Mouse (Mus musculus) kidney, adult 18-20 months (tissue): ENCODE results near the gene Hexdc.
A peak's percentile ranks its signal among the peaks of the same experiment; 100 is the strongest.

ENCODE experiments used
- DNase-seq: peaks from one replicate; pipeline ENCODE4 v3.0.0; 2021

Hexdc gene

DNA sequence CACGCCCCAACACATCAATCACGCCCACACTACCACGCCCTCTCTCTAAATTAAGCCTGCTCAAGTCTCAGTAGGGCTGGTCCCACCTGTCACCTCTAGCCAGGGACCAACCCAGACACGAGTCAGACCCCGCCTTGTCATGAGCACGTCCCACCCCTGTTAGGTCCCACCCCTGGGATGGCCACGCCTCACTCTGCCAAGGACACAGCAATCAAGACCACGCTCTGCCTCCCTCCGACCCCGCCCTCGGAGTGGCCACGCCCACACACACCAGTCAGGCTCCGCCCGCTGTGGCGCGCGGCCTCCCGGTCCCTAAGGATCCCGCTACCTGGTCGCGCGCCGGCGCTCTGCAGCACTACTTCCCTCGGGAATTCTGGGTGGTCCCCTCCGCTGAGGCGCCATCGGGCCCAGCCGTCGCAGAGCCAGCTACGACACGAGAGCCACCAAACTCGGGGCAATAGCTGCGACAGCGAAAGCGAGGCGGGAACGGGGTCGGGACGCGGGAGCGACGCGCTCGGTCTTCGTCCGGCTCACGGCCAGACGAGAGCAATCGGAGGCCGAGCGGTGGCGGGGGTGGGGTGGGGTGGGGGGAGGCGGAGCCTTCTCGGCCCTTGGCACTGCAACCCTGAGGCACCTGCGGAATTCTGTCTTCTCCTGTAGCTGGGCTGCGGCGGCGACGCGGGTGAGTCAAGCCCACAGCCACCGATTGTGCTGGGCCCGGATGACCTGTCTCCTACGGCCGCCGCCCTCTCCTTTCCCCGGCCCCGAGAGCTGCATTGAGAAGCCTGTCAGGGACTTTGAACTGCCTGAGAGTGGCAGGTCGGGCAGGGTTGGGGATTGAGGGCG, at the start of gene Hexdc, which contains the start of gene Ogfod3:
Gene Hexdc (plus strand): TSS at position 273 of the 846 bp plus-strand sequence.
Gene Ogfod3 (minus strand): TSS at position 551 of the 846 bp plus-strand sequence.
- peak; percentile 96 for DNase-seq

DNA sequence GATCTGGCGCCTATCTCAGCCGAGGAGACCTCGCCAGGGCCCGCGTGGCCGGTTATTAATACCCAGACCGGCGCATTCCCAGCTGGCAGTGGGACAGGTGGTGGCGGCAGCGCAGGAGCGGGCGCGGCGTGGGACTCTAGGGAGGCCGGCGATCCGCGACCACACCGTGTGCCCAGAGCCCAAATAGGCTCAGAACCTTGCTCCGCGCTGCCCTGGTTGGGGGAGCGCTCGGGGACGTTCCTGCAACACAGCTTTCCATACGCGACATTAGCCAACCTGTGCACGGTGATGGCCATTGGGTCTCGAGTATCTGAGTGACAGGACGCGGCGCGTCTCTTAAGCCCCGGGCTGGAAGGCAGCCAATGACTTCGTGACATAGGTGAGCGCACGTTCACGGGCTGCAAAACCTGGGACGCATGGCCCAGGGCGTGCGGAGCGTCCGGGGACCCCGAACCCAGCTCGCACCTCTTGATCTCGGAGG, 47.8 kb upstream of the Hexdc start:
- DNase-seq, result peak; percentile 21

- no peak for DNase-seq
Measured at GRCm38 (mm10) chr11:121159971-121160370, 44.3 kb upstream of the Hexdc start, which contains the start of gene Uts2r. Gene Uts2r, plus strand, starts transcription at chr11:121160271.

GRCm38 (mm10) chr11:121160636-121161346, 43.4 kb upstream of the Hexdc start:
- DNase-seq, result no peak

GRCm38 (mm10) chr11:121163751-121164150, 40.5 kb upstream of the Hexdc start:
- DNase-seq, result no peak

DNA sequence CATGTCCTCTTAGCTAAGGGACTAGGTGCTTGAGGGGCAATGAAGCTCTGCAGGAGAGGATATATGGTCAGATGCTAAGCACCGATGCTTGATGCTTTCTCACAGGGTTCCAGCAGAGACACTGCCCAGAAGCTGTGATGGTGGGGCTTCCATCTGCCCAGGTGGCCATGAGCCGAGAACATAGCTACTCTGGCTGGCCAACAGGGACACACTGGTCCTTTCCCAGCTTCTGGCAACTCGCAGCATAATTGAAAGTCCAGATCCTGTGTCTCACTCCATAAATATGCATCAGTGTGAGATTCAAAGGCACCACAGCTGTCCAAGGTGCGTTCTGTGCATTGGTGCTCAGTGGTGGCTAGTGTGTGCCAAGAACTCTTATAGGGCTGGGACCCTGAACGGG, 31.0 kb upstream of the Hexdc start:
- no peak for DNase-seq

GRCm38 (mm10) chr11:121174234-121174633, 30.0 kb upstream of the Hexdc start:
- DNase-seq, result no peak

GRCm38 (mm10) chr11:121176285-121177270, 27.7 kb upstream of the Hexdc start:
- peak; percentile 54 for DNase-seq

DNA sequence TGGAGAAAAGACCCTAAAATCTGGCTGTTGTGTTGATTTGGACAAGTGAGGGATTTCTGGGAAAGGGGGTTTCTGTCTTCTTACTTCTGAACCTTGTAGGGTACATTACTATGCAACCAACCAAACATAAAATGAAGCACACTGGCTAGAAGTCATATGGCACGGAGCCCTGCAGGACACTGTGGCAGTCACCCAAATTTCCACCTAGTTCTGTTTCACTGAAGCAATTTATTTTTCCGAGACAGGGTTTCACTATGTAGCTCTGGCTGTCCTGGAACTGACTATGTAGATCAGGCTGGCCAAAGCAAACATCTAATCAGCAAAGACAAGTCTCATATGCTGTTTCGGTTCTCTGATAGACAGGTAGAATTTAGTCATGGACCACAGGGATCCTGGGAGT, 14.6 kb upstream of the Hexdc start:
- DNase-seq, result peak; percentile 63

DNA sequence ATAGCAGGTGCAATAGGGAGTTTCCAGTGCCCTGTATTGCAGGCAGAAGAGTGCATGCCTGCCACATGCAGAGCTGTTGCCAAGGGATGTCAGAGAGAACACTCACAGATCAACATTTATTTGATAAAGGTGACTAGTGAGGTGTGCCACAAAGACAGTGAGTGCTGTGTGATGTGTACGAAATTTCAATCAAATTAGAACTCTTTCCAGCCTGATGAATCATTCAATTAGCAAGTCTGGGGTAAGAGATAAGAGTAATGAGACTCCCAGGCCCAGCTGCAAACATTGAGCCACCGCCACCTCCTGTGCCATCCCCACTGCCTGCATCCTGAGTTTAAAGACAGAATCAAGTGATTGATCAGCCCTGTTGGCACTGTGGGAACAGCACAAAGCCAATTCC, 11.5 kb upstream of the Hexdc start:
- DNase-seq, result no peak

- no peak for DNase-seq
Measured at GRCm38 (mm10) chr11:121193415-121193814, 10.8 kb upstream of the Hexdc start.

DNA sequence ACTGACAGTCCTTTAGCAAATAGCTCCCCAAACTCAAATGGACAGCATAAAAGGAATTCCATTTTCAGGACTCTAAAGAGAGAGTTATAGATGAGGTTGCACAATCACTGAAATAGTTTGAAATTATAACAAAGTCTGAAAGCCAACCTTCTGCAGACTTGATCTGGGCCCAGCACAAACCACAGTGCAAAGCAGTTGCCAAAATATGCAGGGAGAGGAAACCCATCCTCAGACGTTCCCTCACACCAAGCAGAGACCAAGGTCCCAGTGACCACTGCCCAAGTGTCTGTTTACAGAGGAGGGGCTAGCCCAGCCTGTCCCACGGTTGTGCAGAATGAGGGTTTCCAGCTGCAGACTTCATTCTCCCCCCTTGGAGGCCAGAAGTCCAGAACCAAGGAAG, 5.6 kb upstream of the Hexdc start:
- DNase-seq, result no peak

- DNase-seq, result no peak
Measured at GRCm38 (mm10) chr11:121199851-121200250, 4.4 kb upstream of the Hexdc start.

DNA sequence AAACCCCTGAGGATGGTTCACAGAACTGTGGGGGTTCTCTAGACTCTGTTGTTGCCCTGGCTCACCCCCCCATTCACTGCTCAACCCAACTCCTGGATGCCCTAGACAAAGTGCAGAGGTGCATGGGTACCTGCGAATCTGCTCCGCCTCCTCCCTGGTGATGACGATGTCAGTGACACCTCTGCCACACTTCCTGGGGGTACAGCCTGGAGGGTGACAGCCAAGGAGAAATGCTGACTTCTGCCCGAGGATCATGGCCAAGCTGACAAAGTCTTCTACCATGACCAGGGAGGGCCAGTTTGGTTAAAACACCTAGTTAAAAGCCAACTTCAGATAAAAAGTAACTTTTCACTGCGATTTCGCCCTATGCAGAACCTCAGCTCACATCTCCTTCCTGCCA, 3.5 kb upstream of the Hexdc start:
- DNase-seq, result peak; percentile 21

DNA sequence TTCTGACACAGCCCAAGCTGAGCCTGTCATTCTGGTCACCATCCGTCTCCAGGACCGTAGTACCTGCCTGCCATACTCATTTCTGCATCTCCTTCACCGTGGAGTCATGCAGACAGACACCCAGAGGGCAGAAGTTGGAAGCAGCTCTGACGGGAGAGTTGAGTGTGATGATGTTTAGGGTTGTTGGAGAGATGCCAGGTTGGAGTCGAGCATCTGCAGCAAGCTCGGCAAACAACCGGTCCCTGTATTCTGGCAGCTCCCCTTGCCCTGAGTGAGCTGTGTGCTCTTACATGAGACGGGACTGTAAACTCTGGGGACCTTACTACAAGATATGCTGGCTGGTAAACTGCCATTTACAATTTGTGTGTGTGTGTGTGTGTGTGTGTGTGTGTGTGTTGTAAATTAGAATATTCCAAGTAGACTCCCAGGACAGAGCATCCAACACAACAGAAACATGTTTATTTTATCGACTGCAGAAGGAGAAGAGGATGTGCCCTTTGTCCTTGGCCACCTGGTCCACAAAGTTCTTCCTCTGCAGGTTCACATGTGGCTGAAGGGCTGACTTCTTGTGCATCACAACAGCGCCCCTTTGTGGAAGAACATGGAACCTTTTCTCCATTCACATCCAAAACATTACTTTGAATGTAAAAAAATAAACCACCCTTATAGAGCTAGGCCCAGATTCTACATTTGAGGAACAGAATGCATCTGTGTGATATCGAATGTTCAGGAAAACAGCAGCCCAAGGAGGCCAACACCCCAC, 2.6 kb upstream of the Hexdc start:
- peak; percentile 49 for DNase-seq

DNA sequence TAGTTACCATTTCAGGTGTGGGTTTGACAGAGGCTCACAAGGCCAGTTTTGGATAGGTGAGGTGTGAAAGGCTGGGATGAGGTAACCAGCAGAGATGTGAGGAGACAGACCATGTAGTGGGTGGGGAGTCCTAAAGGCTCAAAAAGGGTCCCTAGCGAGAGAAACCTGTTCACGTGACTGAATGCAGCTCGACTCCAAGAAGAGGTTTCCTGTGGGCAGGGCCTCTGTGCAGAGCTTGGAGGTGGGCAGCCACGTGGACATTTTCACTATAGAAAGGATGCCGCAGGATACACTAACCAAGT, 423 bp upstream of the Hexdc start:
- no peak for DNase-seq

DNA sequence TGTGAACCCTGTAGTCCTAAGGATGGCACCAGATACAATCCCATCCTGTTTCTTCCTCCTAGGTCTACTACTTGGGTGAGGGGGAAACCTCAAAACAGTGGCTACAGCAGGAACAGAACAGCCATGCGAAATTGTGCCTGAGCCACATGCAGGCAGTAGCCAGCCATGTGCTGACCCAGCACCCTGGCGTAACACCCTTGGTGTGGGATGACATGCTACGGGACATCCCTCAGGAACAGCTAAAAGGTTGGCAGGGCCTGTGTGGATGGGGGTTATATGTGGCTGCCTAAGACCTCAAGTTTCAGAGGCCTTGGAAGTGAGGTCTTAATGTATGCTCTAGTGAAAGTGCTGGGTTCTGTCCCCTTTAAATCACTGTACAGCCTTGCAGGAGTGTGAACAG, 12.6 kb downstream of the Hexdc start:
- no peak for DNase-seq

- no peak for DNase-seq
Measured at GRCm38 (mm10) chr11:121219776-121220175, 15.5 kb downstream of the Hexdc start.

GRCm38 (mm10) chr11:121220771-121221170, 16.5 kb downstream of the Hexdc start:
- DNase-seq, result no peak

DNA sequence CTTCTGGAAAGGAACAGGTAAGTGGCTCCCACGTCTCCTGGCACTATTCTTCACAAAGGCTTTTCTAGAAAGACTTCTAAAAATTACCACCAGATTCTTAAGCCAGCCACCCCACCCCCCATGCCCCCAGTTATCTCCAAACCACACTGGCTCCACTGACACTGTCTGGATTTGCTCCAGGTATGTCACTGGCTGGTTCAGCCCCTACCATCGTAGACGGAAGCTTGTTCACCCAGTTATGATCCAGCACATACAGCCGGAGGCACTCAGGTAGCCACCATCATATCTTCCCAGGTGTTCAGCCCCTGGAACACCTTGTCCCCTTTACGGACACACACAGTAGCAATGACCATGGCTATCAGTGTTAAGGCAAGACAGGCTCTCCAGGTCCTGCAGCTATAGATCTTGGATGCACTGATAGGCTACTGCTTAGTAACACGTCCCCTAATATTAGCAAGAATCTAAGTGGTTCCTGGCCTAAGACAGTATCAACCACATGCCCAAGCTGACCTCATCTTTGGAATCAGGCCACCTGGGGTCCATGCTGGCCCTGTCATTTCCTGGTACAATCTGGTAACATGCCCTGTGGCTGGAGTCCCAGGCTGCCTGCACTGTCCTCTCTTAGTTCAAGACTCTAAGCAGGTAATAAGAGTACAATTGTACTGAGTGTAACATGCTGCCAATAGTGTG, 17.2 kb downstream of the Hexdc start:
- no peak for DNase-seq
